Mouse (Mus musculus) bone marrow macrophage, adult 2 months (primary cell): ENCODE measurements at regions not wholly inside any gene's neighbourhood (a gene's known extent, or its start where the extent isn't known, plus 50 kb on each side); places are given as distances from the start of the nearest gene placed in this dataset.

Experiments
- H3K27ac ChIP-seq: 2 replicates; pipeline ENCODE4 v1.5.1; 2012; ENCODE audit warnings: low read depth, low read length; ENCODE audit not compliant: insufficient read depth
- H3K4me1 ChIP-seq: 2 replicates; pipeline ENCODE4 v1.6.1; 2012; ENCODE audit warnings: low read length; ENCODE audit not compliant: control insufficient read depth, insufficient read depth
- H3K4me3 ChIP-seq: 2 replicates; pipeline ENCODE4 v1.5.1; 2012; ENCODE audit warnings: mild to moderate bottlenecking, low read length, moderate library complexity; ENCODE audit not compliant: insufficient read depth
- CTCF ChIP-seq: IDR thresholded peaks from 2 replicates; pipeline ENCODE4 v1.5.1; 2012; ENCODE audit warnings: low read depth, mild to moderate bottlenecking, low read length, moderate library complexity
- POLR2A ChIP-seq: IDR thresholded peaks from 2 replicates; pipeline ENCODE4 v1.6.1; 2012; ENCODE audit warnings: mild to moderate bottlenecking, low read depth, low read length, borderline replicate concordance

- Histone ChIP-seq H3K4me1 (no peaks in the 10 kb centered on the region), H3K27ac (no peak overlapping the region), H3K4me3 (no peak overlapping the region)
- TF ChIP-seq CTCF, result no peak
- TF ChIP-seq POLR2A, result no peak
Observed at GRCm38 (mm10) chr13:47345576-47345975, 223.1 kb downstream of the Rnf144b start.

GRCm38 (mm10) chr13:47347835-47348234 lies 225.4 kb downstream of the Rnf144b start:
- TF ChIP-seq CTCF, result no peak
- TF ChIP-seq POLR2A, result no peak
- H3K27ac ChIP-seq, result no peak overlapping the region
- H3K4me3 ChIP-seq, result no peak overlapping the region
- H3K4me1 ChIP-seq, result no peaks in the 10 kb centered on the region

- Histone ChIP-seq H3K4me1 (no peaks in the 10 kb centered on the region), H3K4me3 (no peak overlapping the region), H3K27ac (no peak overlapping the region)
- peak; percentile 82 for TF ChIP-seq CTCF
- no peak for TF ChIP-seq POLR2A
Observed at GRCm38 (mm10) chr13:47348517-47349145, 226.2 kb downstream of the Rnf144b start.

- Histone ChIP-seq H3K4me1 (0 out of 2 replicates have a peak, but pooled peaks cover 4% of the 10 kb centered on the region), H3K4me3 (no peak overlapping the region), H3K27ac (no peak overlapping the region)
- TF ChIP-seq CTCF (no peak), POLR2A (no peak)
Observed at GRCm38 (mm10) chr13:47354446-47354845, 232.0 kb downstream of the Rnf144b start.

- Histone ChIP-seq H3K27ac (no peak overlapping the region), H3K4me3 (no peak overlapping the region), H3K4me1 (0 out of 2 replicates have a peak, but pooled peaks cover 4% of the 10 kb centered on the region)
- no peak for TF ChIP-seq POLR2A
- TF ChIP-seq CTCF, result no peak
Observed at GRCm38 (mm10) chr13:47355169-47355568, 232.7 kb downstream of the Rnf144b start.

GRCm38 (mm10) chr13:47358986-47359385 lies 236.5 kb downstream of the Rnf144b start:
- no peak for TF ChIP-seq CTCF
- TF ChIP-seq POLR2A, result no peak
- Histone ChIP-seq H3K27ac (no peak overlapping the region), H3K4me1 (peaks cover 11% of the 10 kb centered on the region), H3K4me3 (no peak overlapping the region)

- Histone ChIP-seq H3K27ac (no peak overlapping the region), H3K4me3 (no peak overlapping the region), H3K4me1 (peaks cover 6% of the 10 kb centered on the region)
- no peak for TF ChIP-seq POLR2A
- no peak for TF ChIP-seq CTCF
Observed at GRCm38 (mm10) chr13:47365776-47366175, 243.3 kb downstream of the Rnf144b start.

- no peak overlapping the region for H3K4me3 ChIP-seq
- H3K4me1 ChIP-seq, result no peaks in the 10 kb centered on the region
- H3K27ac ChIP-seq, result no peak overlapping the region
- TF ChIP-seq CTCF, result no peak
- TF ChIP-seq POLR2A, result no peak
Observed at GRCm38 (mm10) chr13:47368041-47368823, 245.8 kb downstream of the Rnf144b start.

- H3K27ac ChIP-seq, result no peak overlapping the region
- H3K4me3 ChIP-seq, result no peak overlapping the region
- TF ChIP-seq POLR2A (no peak), CTCF (no peak)
- H3K4me1 ChIP-seq, result no peaks in the 10 kb centered on the region
Observed at GRCm38 (mm10) chr13:47374583-47374982, 252.1 kb downstream of the Rnf144b start.

GRCm38 (mm10) chr13:47391023-47391422 lies 268.6 kb downstream of the Rnf144b start:
- TF ChIP-seq POLR2A, result no peak
- no peak for TF ChIP-seq CTCF
- Histone ChIP-seq H3K4me3 (no peak overlapping the region), H3K27ac (no peak overlapping the region), H3K4me1 (0 out of 2 replicates have a peak, but pooled peaks cover 2% of the 10 kb centered on the region)
